Mouse (Mus musculus) kidney, adult 2 months (tissue): ENCODE results near the gene Kras. TPM values are rescaled to one million over a fixed set of nuclear protein-coding genes. Genes with fewer than 3 reads are reported as not detected.

ENCODE experiments used
- DNase-seq: peaks from one replicate; pipeline ENCODE4 v3.0.0; 2021
- H3K27ac ChIP-seq: fragments of 200-500 bp; 2 replicates; pipeline ENCODE4 v1.5.1; 2012; ENCODE audit warnings: low read depth, low read length, control low read depth, inconsistent platforms; ENCODE audit not compliant: insufficient read depth
- H3K27me3 ChIP-seq: fragments of 200-500 bp; replicated peaks from 2 replicates; pipeline ENCODE4 v1.6.1; 2012; ENCODE audit warnings: mild to moderate bottlenecking, moderate library complexity, low read length, inconsistent platforms; ENCODE audit not compliant: control insufficient read depth, insufficient read depth
- H3K36me3 ChIP-seq: fragments of 200-500 bp; 2 replicates; pipeline ENCODE4 v1.6.1; 2012; ENCODE audit warnings: mild to moderate bottlenecking, moderate library complexity, low read length, inconsistent platforms; ENCODE audit not compliant: control insufficient read depth, insufficient read depth
- H3K4me1 ChIP-seq: fragments of 200-500 bp; 2 replicates; pipeline ENCODE4 v1.6.1; 2011; ENCODE audit warnings: low read length; ENCODE audit not compliant: control insufficient read depth, insufficient read depth
- H3K4me3 ChIP-seq: fragments of 200-500 bp; 2 replicates; pipeline ENCODE4 v1.5.1; 2011; ENCODE audit warnings: mild to moderate bottlenecking, low read depth, low read length, control low read depth; ENCODE audit not compliant: insufficient read depth
- CTCF ChIP-seq: fragments of 200-500 bp; conservative IDR thresholded peaks from 2 replicates; pipeline ENCODE4 v1.5.1; 2011; ENCODE audit warnings: low read depth, mild to moderate bottlenecking, control low read depth, low read length, moderate library complexity, mixed read lengths; ENCODE audit not compliant: insufficient read depth, insufficient read length
- POLR2A ChIP-seq: fragments of 200-500 bp; IDR thresholded peaks from one replicate; pipeline ENCODE4 v1.6.1; 2011; ENCODE audit warnings: low read depth, low read length, control low read depth
- WGBS: fragments of 180-500 bp; shearing (Covaris S2); methylation state at CpG from one replicate; pipeline ENCODE4 v1.1.7; 2018; 5-methylcytosine and 5-hydroxymethylcytosine counted together
- polyA plus RNA-seq: library from polyadenylated mRNA; depleted of rRNA; stranded (reverse); fragments of >200 nt; gene quantifications from 2 replicates; pipeline ENCODE4 v1.2.3, GENCODE M21; 2012

Kras gene
- polyA plus RNA-seq, 1 experiment: 14.3 TPM

DNA sequence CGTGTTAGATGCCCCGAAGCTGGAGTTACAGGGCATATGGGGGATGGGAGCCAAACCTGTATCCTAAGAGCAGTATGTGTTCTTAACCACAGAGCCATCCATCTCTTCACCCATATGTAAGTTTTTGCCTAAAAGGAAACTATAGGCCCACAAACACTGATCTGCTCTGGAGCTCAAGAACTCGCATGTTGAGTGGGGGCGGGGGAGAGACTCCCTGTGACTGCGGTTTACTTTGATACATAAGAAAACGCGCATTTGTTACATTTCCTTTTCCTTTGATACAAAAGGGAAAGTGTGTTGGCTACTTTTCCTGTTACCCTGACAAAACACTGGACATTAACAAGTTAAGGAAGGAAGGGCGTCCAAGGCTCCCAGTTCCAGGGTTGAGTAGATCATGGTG, 34.2 kb upstream of the Kras start:
- Histone ChIP-seq H3K27me3 (no peaks in the 10 kb centered on the region), H3K4me3 (no peak overlapping the region), H3K36me3 (no peaks in the 10 kb centered on the region), H3K4me1 (no peaks in the 10 kb centered on the region), H3K27ac (no peak overlapping the region)
- 84% methylated on average over 8 of the region's 8 CpGs for WGBS
- TF ChIP-seq CTCF: no peak
- TF ChIP-seq POLR2A: no peak
- no peak for DNase-seq

- 85% methylated on average over 9 of the region's 9 CpGs for WGBS
Measured at GRCm38 (mm10) chr6:145277138-145277763, 27.2 kb upstream of the Kras start.

GRCm38 (mm10) chr6:145276265-145276780, 26.3 kb upstream of the Kras start:
- WGBS: 5% methylated on average over 17 of the region's 17 CpGs
- peak; percentile 82 for DNase-seq
- TF ChIP-seq CTCF: no peak
- TF ChIP-seq POLR2A: no peak
- H3K27me3 ChIP-seq: no peaks in the 10 kb centered on the region
- H3K4me3 ChIP-seq: 0 out of 2 replicates have a peak overlapping the region, but pooled peaks have one; percentile 6
- no peak overlapping the region for H3K27ac ChIP-seq
- H3K4me1 ChIP-seq: peaks cover 5% of the 10 kb centered on the region; the same call in 1 of the 2 replicates
- H3K36me3 ChIP-seq: no peaks in the 10 kb centered on the region

More at GRCm38 (mm10) chr6:145277138-145277763, 27.2 kb upstream of the Kras start:
- Histone ChIP-seq H3K27me3 (no peaks in the 10 kb centered on the region), H3K4me3 (no peak overlapping the region), H3K36me3 (no peaks in the 10 kb centered on the region), H3K4me1 (peaks cover 5% of the 10 kb centered on the region; the same call in 1 of the 2 replicates), H3K27ac (no peak overlapping the region)
- TF ChIP-seq POLR2A (no peak), CTCF (no peak)
- DNase-seq: no peak

DNA sequence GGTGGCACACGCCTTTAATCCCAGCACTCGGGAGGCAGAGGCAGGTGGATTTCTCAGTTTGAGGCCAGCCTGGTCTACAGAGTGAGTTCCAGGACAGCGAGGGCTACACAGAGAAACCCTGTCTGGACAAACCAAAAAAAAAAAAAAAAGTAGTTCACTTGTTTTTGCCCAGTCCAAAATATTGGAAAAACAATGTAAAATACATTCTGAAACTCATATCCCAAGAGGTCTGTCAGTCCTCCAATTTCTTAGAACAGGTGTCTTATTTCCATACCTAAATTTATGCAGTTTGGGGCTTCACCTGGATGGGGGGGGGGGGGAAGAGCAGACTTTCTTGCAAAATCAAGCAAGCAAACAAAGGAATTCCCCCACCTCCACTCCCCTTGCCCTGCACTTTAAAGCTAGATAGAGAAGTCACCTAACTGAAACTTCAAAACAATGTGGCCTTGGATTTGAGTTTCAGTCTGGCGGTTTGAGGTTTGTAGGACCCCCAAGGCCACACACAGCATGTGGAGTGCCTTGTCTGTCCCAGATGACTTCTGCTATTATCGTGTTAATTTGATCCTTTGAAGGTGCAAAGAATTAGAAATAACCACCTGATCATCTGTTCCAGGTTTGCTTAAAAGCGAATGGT, 25.7 kb upstream of the Kras start:
- TF ChIP-seq POLR2A: no peak
- no peak for TF ChIP-seq CTCF
- no peak overlapping the region for H3K27ac ChIP-seq
- peaks cover 5% of the 10 kb centered on the region; the same call in 1 of the 2 replicates for H3K4me1 ChIP-seq
- no peaks in the 10 kb centered on the region for H3K36me3 ChIP-seq
- H3K27me3 ChIP-seq: no peaks in the 10 kb centered on the region
- DNase-seq: no peak
- no peak overlapping the region for H3K4me3 ChIP-seq
- WGBS: 63% methylated on average over 6 of the region's 6 CpGs

GRCm38 (mm10) chr6:145273971-145274620, 24.1 kb upstream of the Kras start:
- TF ChIP-seq CTCF (no peak), POLR2A (no peak)
- Histone ChIP-seq H3K36me3 (no peaks in the 10 kb centered on the region), H3K4me1 (peaks cover 5% of the 10 kb centered on the region; the same call in 1 of the 2 replicates), H3K27ac (no peak overlapping the region), H3K4me3 (no peak overlapping the region), H3K27me3 (no peaks in the 10 kb centered on the region)
- 61% methylated on average over 12 of the region's 12 CpGs for WGBS
- DNase-seq: peak; percentile 3

GRCm38 (mm10) chr6:145272142-145272937, 22.3 kb upstream of the Kras start:
- Histone ChIP-seq H3K27ac (no peak overlapping the region), H3K36me3 (no peaks in the 10 kb centered on the region), H3K4me3 (no peak overlapping the region), H3K4me1 (peaks cover 5% of the 10 kb centered on the region; the same call in 1 of the 2 replicates), H3K27me3 (peaks cover 1% of the 10 kb centered on the region; the same call in 1 of the 2 replicates)
- WGBS: 85% methylated on average over 10 of the region's 10 CpGs
- no peak for DNase-seq
- TF ChIP-seq CTCF: no peak
